Mouse (Mus musculus): ENCODE results near the gene Dctn3.
"Not testable (repeated sequence)": the region's sequence is repeated elsewhere in the genome, so short reads cannot be mapped to it uniquely, and the experiment has no call there.

DNA sequence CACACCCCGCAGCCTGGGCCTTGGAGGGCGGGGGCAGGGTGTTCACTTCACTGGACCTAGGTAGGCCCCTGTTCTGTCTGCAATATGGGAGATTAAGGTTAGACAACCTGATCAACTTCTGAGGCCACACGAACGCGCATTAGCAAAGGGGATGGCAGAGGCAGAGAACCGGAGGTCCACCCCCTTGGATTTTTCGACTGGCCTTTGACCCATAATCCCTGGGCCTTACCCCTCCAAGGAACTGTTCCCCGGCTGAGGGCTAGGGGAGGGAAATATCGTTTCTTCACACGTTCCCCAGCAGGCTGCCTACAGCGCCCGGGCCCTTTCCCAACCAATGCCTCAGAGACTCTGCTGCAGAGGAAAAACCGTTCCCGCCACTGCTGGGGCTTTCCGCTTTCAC, 26.5 kb downstream of the Dctn3 start:
- not testable (repeated sequence) for TF ChIP-seq CTCF (IDR thresholded peaks at IDR 0.05; ENCODE audit: low read depth, low read length); POLR2A (IDR thresholded peaks at IDR 0.05; ENCODE audit: extremely low read depth, insufficient read depth, low read length)
